In genomic region chr11:103780152-103780551, GRCm38 (mm10) we compare ENCODE assay signal across 25 mouse cellular contexts. TPM values are rescaled to one million over a fixed set of nuclear protein-coding genes. Genes with fewer than 3 reads are reported as not detected.
DNase-seq lines count a peak whose midpoint lies in the region.
"Had no signal": no experiment of that assay in that cellular context is flagged by ENCODE, and none has a peak within 500 bp of the region (broad histone marks: within the 10 kb centered on the region; RNA-seq: fewer than 3 reads in every experiment).

No protein-coding gene starts in this region.

- no peaks in the 10 kb centered on the region for H3K9me3 ChIP-seq in midbrain, embryonic 10.5 days (replicated peaks)
- H3K9me3 ChIP-seq: forebrain, embryonic 12.5 days; G1E; heart, embryonic 12.5 days; hindbrain, embryonic 13.5 days had no signal

- 77% methylated on average over 9 of the region's 9 CpGs for WGBS in midbrain, embryonic 10.5 days

- H3K27ac ChIP-seq in midbrain, embryonic 10.5 days (replicated peaks) = no peak overlapping the region
- H3K27ac ChIP-seq: forebrain, embryonic 12.5 days; hindbrain, embryonic 13.5 days; layer of hippocampus, adult 2 months had no signal

- peaks cover 58% of the 10 kb centered on the region for H3K27me3 ChIP-seq in midbrain, embryonic 10.5 days (ENCODE audit: low read depth, poor library complexity, severe bottlenecking)

- peak; percentile 80 to 83 for DNase-seq in adrenal gland, adult (ENCODE audit: inconsistent age in 2 of 2, low spot score in 1 of 2)
- DNase-seq in adrenal gland, postnatal 4 days (ENCODE audit: low spot score in 2 of 2) = no peak
- peak; percentile 25 to 32 for DNase-seq in right cerebral cortex, adult 2 months (ENCODE audit: low spot score in 2 of 2)
- DNase-seq in right cerebral cortex, postnatal 10 days (ENCODE audit: low spot score in 2 of 2) = no peak
- DNase-seq in adrenal gland, postnatal 10 days = peak; percentile 45
- no peak for DNase-seq in gastrocnemius, postnatal 25 days
- DNase-seq in midbrain, embryonic 10.5 days (ENCODE audit: low spot score) = no peak
- DNase-seq in left cerebral cortex, adult 8-10 months (ENCODE audit: low spot score in 2 of 2) = no peak
- DNase-seq: cerebellum, adult 8-10 months; heart, postnatal 14 days; liver, postnatal 0 days; lung, postnatal 10 days; midbrain, embryonic 14.5 days had no signal

- H3K4me1 ChIP-seq in midbrain, embryonic 10.5 days = peaks cover 36% of the 10 kb centered on the region
- H3K4me1 ChIP-seq: heart, embryonic 12.5 days had no signal

- peaks cover 31% of the 10 kb centered on the region for H3K36me3 ChIP-seq in midbrain, embryonic 10.5 days
- H3K36me3 ChIP-seq: forebrain, embryonic 12.5 days; G1E; heart, embryonic 12.5 days; hindbrain, embryonic 13.5 days had no signal

- no peak overlapping the region for H3K4me3 ChIP-seq in midbrain, embryonic 10.5 days
- H3K4me3 ChIP-seq: forebrain, embryonic 12.5 days; heart, embryonic 12.5 days; hindbrain, embryonic 13.5 days; layer of hippocampus, adult 2 months; myocyte had no signal

RNA-seq across cellular contexts. Expression of gene Wnt3, which starts 6.2 kb away (rescaled TPM):
- total RNA-seq in adrenal gland, postnatal 4 days (2021) = under 1 TPM; 0.11 to 0.42 TPM
- under 1 TPM in 1 of 2 experiments, not detected in 1; 0.15 TPM for total RNA-seq in adrenal gland, postnatal 10 days (2021)
- total RNA-seq in gastrocnemius, postnatal 25 days (2021) = not detected
- polyA plus RNA-seq in midbrain, embryonic 10.5 days (2016; fragmentation: Nextera tagmentation; extraction: Ambion mirVana) = 9.8 and 10.8 TPM in 2 replicates
- 1 to 10 TPM; 1.3 to 2.6 (median 1.9) TPM for total RNA-seq in left cerebral cortex, adult 8-10 months (2022)
- total RNA-seq: heart, postnatal 14 days; liver, adult 2 months; megakaryocyte progenitor cell, adult 5-6 weeks; neutrophil, adult 5-6 weeks had no signal
- polyA plus RNA-seq: G1E; kidney, embryonic 16.5 days; liver, adult 2 months; liver, postnatal 0 days; urinary bladder, adult 2 months had no signal

RNA-seq across cellular contexts. Expression of gene Wnt9b, which starts 30.5 kb away (rescaled TPM):
- 1 to 10 TPM in 1 of 2 experiments, under 1 TPM in 1; 0.28 to 1.1 TPM for total RNA-seq in adrenal gland, postnatal 4 days (2021)
- under 1 TPM; 0.12 to 0.39 TPM for total RNA-seq in adrenal gland, postnatal 10 days (2021)
- under 1 TPM in 1 of 2 experiments, not detected in 1; 0.08 TPM for total RNA-seq in gastrocnemius, postnatal 25 days (2021)
- polyA plus RNA-seq in midbrain, embryonic 10.5 days (2016; fragmentation: Nextera tagmentation; extraction: Ambion mirVana) = 0.43 and 0.73 TPM in 2 replicates
- under 1 TPM; 0.14 to 0.39 (median 0.22) TPM for total RNA-seq in left cerebral cortex, adult 8-10 months (2022)
- total RNA-seq: megakaryocyte progenitor cell, adult 5-6 weeks; neutrophil, adult 5-6 weeks had no signal
- polyA plus RNA-seq: G1E; inflammation-experienced regulatory T-cells, adult 6 months; myocyte had no signal

Comparison
In these comparisons a context has a peak if more than half of its experiments do, and no peak if none do; other contexts are left out.
1. DNase-seq: peak in adrenal gland, adult (2 of 2), right cerebral cortex, adult 2 months (2 of 2) and adrenal gland, postnatal 10 days (single experiment); none in adrenal gland, postnatal 4 days (0 of 2), right cerebral cortex, postnatal 10 days (0 of 2), gastrocnemius, postnatal 25 days (single experiment), midbrain, embryonic 10.5 days (single experiment) and left cerebral cortex, adult 8-10 months (0 of 2).